Mouse (Mus musculus) embryonic facial prominence, embryonic 12.5 days (tissue): Measurements from ENCODE around the gene Aqp1. TPM values are rescaled to one million over a fixed set of nuclear protein-coding genes. Genes with fewer than 3 reads are reported as not detected.

Experiments
- ATAC-seq: fragments of 200-750 bp; cut with Nextera tagmentation; 2 replicates; pipeline ENCODE4 v1.8.0; 2017; ENCODE audit not compliant: insufficient number of reproducible peaks, insufficient read depth, low FRiP score, low TSS enrichment
- H3K27ac ChIP-seq: fragments of 300-500 bp; sonication (generic); 2 replicates; pipeline ENCODE4 v1.5.1; 2016; ENCODE audit warnings: mild to moderate bottlenecking
- H3K27me3 ChIP-seq: fragments of 300-500 bp; sonication (generic); 2 replicates; pipeline ENCODE4 v1.6.1; 2016; ENCODE audit warnings: mild to moderate bottlenecking, moderate library complexity
- H3K36me3 ChIP-seq: fragments of 300-500 bp; sonication (generic); 2 replicates; pipeline ENCODE4 v1.6.1; 2016; ENCODE audit warnings: mild to moderate bottlenecking
- H3K4me1 ChIP-seq: fragments of 300-500 bp; sonication (generic); 2 replicates; pipeline ENCODE4 v1.6.1; 2016
- H3K4me2 ChIP-seq: fragments of 300-500 bp; sonication (generic); replicated peaks from 2 replicates; pipeline ENCODE4 v1.6.1; 2016; ENCODE audit warnings: mild to moderate bottlenecking, moderate library complexity
- H3K4me3 ChIP-seq: fragments of 300-500 bp; sonication (generic); 2 replicates; pipeline ENCODE4 v1.5.1; 2016; ENCODE audit warnings: mild to moderate bottlenecking
- H3K9ac ChIP-seq: fragments of 300-500 bp; sonication (generic); 2 replicates; pipeline ENCODE4 v1.6.1; 2016; ENCODE audit warnings: mild to moderate bottlenecking, moderate library complexity
- H3K9me3 ChIP-seq: fragments of 300-500 bp; sonication (generic); 2 replicates; pipeline ENCODE4 v1.6.1; 2016; ENCODE audit warnings: mild to moderate bottlenecking, moderate library complexity
- WGBS: fragments of 180-500 bp; shearing (Covaris S2); methylation state at CpG from one replicate; pipeline ENCODE4 v1.1.7; 2016; 5-methylcytosine and 5-hydroxymethylcytosine counted together
- polyA plus RNA-seq: library from polyadenylated mRNA; unstranded; fragments of >200 nt; fragmentation: Nextera tagmentation; extraction: Ambion mirVana; gene quantifications from 2 replicates; pipeline ENCODE4 v1.2.1, GENCODE M21; 2016

Aqp1 gene
- polyA plus RNA-seq, 1 experiment from 2014 or later = 11.1 TPM

GRCm38 (mm10) chr6:55367126-55367525 lies 30.9 kb downstream of the Aqp1 start:
- H3K4me1 ChIP-seq = no peaks in the 10 kb centered on the region
- ATAC-seq = no peak
- H3K27me3 ChIP-seq = no peaks in the 10 kb centered on the region
- H3K4me3 ChIP-seq = no peak overlapping the region
- H3K4me2 ChIP-seq = no peak overlapping the region
- H3K9me3 ChIP-seq = no peaks in the 10 kb centered on the region
- no peak overlapping the region for H3K9ac ChIP-seq
- H3K36me3 ChIP-seq = no peaks in the 10 kb centered on the region
- H3K27ac ChIP-seq = no peak overlapping the region

GRCm38 (mm10) chr6:55370831-55371230 lies 34.6 kb downstream of the Aqp1 start:
- ATAC-seq = no peak
- WGBS = 86% methylated on average over 6 of the region's 6 CpGs
- Histone ChIP-seq H3K4me1 (no peaks in the 10 kb centered on the region), H3K4me3 (no peak overlapping the region), H3K4me2 (no peak overlapping the region), H3K36me3 (no peaks in the 10 kb centered on the region), H3K27ac (no peak overlapping the region), H3K27me3 (no peaks in the 10 kb centered on the region), H3K9me3 (no peaks in the 10 kb centered on the region), H3K9ac (no peak overlapping the region)

- no peak within 1 kb of the TSS for H3K27ac ChIP-seq
- no peaks in the 10 kb centered on the region for H3K4me1 ChIP-seq
- 74% methylated on average over 6 of the region's 6 CpGs for WGBS
- no peak for ATAC-seq
- H3K4me3 ChIP-seq = no peak within 1 kb of the TSS
- no peaks in the 10 kb centered on the region for H3K36me3 ChIP-seq
- H3K9me3 ChIP-seq = no peaks in the 10 kb centered on the region
- no peak within 1 kb of the TSS for H3K9ac ChIP-seq
- no peak within 1 kb of the TSS for H3K4me2 ChIP-seq
- H3K27me3 ChIP-seq = no peaks in the 10 kb centered on the region
These were observed 39.8 kb downstream of the Aqp1 start, which contains the start of gene Ghrhr for GRCm38 (mm10) chr6:55376076-55376475. Gene Ghrhr (plus strand): TSS chr6:55376295.

- H3K27ac ChIP-seq = no peak overlapping the region
- H3K4me3 ChIP-seq = no peak overlapping the region
- 75% methylated on average over 5 of the region's 5 CpGs for WGBS
- no peak overlapping the region for H3K9ac ChIP-seq
- no peaks in the 10 kb centered on the region for H3K36me3 ChIP-seq
- no peaks in the 10 kb centered on the region for H3K4me1 ChIP-seq
- no peak overlapping the region for H3K4me2 ChIP-seq
- H3K27me3 ChIP-seq = no peaks in the 10 kb centered on the region
- ATAC-seq = no peak
- H3K9me3 ChIP-seq = no peaks in the 10 kb centered on the region
These were observed 40.3 kb downstream of the Aqp1 start for GRCm38 (mm10) chr6:55376511-55376910.

DNA sequence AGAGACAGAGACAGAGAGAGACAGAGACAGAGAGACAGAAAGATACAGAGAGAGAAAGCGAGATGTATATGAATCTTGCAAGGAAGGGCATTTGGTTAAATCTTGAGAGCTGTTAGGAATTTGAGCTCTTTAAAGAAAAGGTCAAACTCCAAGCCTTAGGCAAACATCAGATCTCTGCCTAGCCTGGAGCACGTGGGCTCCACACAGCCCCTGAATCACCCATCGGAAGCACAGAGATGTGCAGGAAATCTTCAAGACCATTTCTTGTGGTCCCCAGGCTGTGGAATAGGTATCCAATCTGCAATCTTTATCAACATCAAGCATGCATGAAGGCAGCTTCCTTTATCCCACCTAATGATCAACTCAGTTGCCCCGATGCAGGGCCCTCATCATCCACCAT lies 41.2 kb downstream of the Aqp1 start:
- no peak for ATAC-seq
- no peaks in the 10 kb centered on the region for H3K36me3 ChIP-seq
- 84% methylated on average over 4 of the region's 4 CpGs for WGBS
- no peak overlapping the region for H3K9ac ChIP-seq
- no peaks in the 10 kb centered on the region for H3K9me3 ChIP-seq
- H3K4me3 ChIP-seq = no peak overlapping the region
- H3K4me1 ChIP-seq = no peaks in the 10 kb centered on the region
- no peaks in the 10 kb centered on the region for H3K27me3 ChIP-seq
- H3K4me2 ChIP-seq = no peak overlapping the region
- no peak overlapping the region for H3K27ac ChIP-seq

DNA sequence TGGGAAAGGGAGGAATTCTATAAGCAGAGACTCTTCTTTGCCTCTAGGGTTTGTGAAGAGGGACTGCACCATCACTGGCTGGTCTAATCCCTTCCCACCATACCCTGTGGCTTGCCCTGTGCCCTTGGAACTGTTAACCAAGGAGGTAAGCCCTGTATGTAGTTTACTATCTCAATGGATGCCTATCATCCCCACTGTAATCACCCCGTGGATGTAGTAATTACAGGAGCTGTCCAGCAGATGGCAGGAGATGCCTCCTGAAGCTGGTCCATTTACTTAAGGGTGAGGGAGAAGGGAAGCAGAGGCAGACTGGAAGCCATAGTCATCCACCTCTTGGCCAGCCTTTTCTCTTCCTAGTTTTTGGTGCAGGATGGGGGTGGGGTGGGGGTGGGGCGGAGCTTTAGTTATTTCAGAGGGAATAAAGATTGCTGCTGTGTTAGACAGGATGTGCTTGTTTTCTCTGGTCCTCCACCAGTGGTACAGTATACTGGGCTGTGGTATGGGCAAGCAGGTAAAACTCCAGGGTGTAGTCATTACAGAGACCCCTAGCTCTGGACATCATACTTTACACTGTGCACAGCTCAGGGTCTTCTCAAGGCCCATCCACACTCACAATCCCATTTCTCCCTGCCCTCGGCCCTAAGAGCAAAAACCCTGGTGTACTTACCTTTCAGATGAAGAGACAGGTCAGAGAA lies 43.6 kb downstream of the Aqp1 start:
- Histone ChIP-seq H3K4me2 (no peak overlapping the region), H3K9ac (no peak overlapping the region), H3K27me3 (0 out of 2 replicates have a peak, but pooled peaks cover 2% of the 10 kb centered on the region), H3K27ac (no peak overlapping the region), H3K9me3 (no peaks in the 10 kb centered on the region), H3K4me1 (no peaks in the 10 kb centered on the region), H3K4me3 (no peak overlapping the region), H3K36me3 (no peaks in the 10 kb centered on the region)
- ATAC-seq = no peak
- WGBS = 42% methylated on average over 3 of the region's 3 CpGs

DNA sequence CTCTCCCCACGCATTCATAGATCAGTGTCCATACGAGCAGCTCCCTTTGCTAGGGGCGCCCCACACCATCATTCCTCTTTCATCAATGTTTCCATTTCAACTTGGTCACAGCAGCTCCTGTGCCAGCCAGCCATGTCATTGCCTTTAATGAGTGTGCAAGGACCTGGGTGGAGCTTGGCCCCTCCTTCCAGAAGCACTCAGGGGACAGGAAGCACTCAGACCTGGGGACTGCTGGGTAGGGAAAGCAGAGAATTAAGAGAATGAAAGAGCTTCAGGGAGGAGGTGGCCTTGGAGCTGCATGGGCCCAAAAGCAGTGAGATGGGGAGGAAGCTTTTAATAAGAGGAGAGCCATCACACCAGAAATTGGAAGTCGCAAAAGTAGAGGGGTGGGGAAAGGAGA lies 45.7 kb downstream of the Aqp1 start:
- Histone ChIP-seq H3K9ac (no peak overlapping the region), H3K4me1 (no peaks in the 10 kb centered on the region), H3K4me2 (no peak overlapping the region), H3K36me3 (no peaks in the 10 kb centered on the region), H3K9me3 (no peaks in the 10 kb centered on the region), H3K27me3 (0 out of 2 replicates have a peak, but pooled peaks cover 2% of the 10 kb centered on the region), H3K27ac (no peak overlapping the region), H3K4me3 (no peak overlapping the region)
- ATAC-seq = no peak
- 72% methylated on average over 4 of the region's 4 CpGs for WGBS

DNA sequence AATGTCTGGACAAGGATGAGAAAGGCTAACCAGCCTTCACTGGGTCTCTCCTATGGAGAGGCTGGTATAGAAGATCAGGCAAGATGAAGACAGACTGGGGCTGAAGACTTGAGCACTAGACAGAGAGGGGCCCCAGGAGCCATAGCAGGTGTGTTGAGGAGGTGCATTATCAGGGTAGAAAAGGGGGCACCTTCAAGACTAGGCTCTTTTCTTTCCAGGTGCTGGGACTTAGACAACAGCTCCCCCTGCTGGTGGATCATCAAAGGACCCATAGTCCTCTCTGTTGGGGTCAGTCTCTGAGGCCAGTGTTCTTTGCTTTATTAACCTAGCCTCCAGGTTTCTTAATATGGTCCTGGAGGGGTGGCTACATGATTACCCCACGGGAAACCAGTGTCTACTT lies 47.7 kb downstream of the Aqp1 start:
- ATAC-seq = no peak
- Histone ChIP-seq H3K27ac (no peak overlapping the region), H3K9me3 (no peaks in the 10 kb centered on the region), H3K4me2 (no peak overlapping the region), H3K9ac (no peak overlapping the region), H3K36me3 (no peaks in the 10 kb centered on the region), H3K4me1 (no peaks in the 10 kb centered on the region), H3K27me3 (0 out of 2 replicates have a peak, but pooled peaks cover 2% of the 10 kb centered on the region), H3K4me3 (no peak overlapping the region)
- WGBS = 19% methylated on average over 1 of the region's 1 CpGs

DNA sequence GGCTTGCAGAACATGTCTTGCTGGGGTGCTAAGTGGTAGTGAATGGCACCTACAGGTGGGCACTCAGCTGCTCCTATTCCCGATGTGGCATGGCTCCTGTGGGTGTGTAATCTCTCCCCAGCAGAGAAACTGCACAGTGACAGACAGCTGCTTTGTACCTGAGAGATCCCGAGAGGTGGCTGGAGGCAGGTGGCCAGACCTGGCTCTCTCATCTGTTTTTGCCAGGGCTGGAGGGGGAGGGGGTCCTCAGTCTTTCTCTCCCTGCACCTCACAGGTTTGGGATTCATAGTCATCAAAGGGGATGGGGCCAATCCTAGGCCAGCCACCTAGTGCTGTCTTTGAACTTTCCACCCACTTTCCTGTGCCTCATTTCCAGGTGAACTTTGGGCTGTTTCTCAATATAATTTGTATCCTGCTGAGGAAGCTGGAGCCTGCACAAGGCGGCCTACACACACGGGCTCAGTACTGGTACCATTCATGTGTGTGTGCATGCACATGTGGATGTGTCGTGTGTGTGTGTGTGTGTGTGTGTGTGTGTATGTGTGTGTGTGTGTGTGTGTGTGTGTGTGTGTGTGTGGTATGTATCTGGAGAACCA lies 48.2 kb downstream of the Aqp1 start:
- H3K9me3 ChIP-seq = no peaks in the 10 kb centered on the region
- H3K4me3 ChIP-seq = no peak overlapping the region
- no peaks in the 10 kb centered on the region for H3K4me1 ChIP-seq
- no peak overlapping the region for H3K9ac ChIP-seq
- WGBS = 64% methylated on average over 5 of the region's 5 CpGs
- no peak overlapping the region for H3K27ac ChIP-seq
- H3K4me2 ChIP-seq = no peak overlapping the region
- 0 out of 2 replicates have a peak, but pooled peaks cover 2% of the 10 kb centered on the region for H3K27me3 ChIP-seq
- no peaks in the 10 kb centered on the region for H3K36me3 ChIP-seq
- ATAC-seq = no peak

DNA sequence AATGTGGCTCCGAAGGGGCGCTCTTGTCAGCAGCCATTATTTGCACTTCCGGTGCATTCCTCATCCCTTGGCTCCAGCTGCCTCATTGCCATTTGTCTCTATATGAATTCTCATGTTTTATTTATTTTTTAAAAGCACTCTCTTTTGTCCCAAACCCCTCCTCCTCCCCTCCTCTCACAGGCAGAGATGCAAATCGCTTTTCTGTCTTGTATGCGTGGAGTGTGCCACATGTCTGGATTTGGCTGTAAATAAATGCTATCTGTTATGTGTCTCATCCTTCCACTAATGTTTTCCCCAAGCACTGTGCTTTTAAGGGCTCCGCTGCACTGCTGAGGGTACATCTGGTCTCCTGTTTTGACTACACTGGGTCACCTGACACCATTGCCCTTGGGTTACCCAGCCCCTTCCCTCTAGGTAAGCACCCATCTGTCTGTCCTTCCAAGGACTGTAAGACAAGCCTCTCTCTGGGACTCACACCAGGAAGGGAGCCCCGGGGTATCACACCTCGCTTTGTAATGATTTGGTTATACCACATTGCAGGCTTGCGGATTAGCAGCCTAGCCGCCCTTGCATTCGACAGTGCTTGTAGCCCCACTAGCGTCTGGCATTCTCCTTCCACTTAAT lies 52.4 kb downstream of the Aqp1 start:
- H3K36me3 ChIP-seq = no peaks in the 10 kb centered on the region
- 52% methylated on average over 12 of the region's 12 CpGs for WGBS
- no peaks in the 10 kb centered on the region for H3K4me1 ChIP-seq
- H3K4me2 ChIP-seq = no peak overlapping the region
- no peak overlapping the region for H3K9ac ChIP-seq
- no peaks in the 10 kb centered on the region for H3K27me3 ChIP-seq
- H3K9me3 ChIP-seq = no peaks in the 10 kb centered on the region
- H3K27ac ChIP-seq = no peak overlapping the region
- no peak overlapping the region for H3K4me3 ChIP-seq
- no peak for ATAC-seq

GRCm38 (mm10) chr6:55389321-55389720 lies 53.1 kb downstream of the Aqp1 start:
- no peak overlapping the region for H3K27ac ChIP-seq
- WGBS = 72% methylated on average over 5 of the region's 5 CpGs
- ATAC-seq = no peak

DNA sequence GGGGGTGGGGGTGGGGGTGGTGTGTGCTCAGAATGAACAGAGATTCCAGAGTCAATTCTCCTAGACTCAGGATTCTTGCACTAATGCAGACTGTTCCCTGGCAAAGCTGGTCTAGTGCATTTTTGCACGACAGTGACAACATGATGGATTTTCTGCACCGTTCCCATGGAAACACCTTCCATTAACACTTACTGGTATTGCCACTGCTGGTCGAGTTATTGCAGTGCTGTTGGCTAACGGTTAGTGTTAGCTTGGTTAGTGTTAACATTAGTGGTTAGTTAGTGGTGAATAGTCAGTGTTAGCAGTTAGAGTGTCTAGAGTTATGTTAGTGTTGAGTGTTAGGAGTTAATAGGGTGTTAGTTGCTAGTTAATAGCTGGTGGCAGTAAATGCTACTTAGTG lies 55.6 kb downstream of the Aqp1 start:
- no peaks in the 10 kb centered on the region for H3K9me3 ChIP-seq
- H3K4me2 ChIP-seq = no peak overlapping the region
- no peak overlapping the region for H3K4me3 ChIP-seq
- H3K9ac ChIP-seq = no peak overlapping the region
- no peaks in the 10 kb centered on the region for H3K27me3 ChIP-seq
- no peak overlapping the region for H3K27ac ChIP-seq
- peaks cover 11% of the 10 kb centered on the region; the same call in 1 of the 2 replicates for H3K4me1 ChIP-seq
- no peak for ATAC-seq
- 73% methylated on average over 4 of the region's 4 CpGs for WGBS
- H3K36me3 ChIP-seq = no peaks in the 10 kb centered on the region

More at GRCm38 (mm10) chr6:55389321-55389720, 53.1 kb downstream of the Aqp1 start:
- Histone ChIP-seq H3K27me3 (no peaks in the 10 kb centered on the region), H3K4me2 (no peak overlapping the region), H3K9ac (no peak overlapping the region), H3K36me3 (no peaks in the 10 kb centered on the region), H3K4me3 (no peak overlapping the region), H3K4me1 (no peaks in the 10 kb centered on the region), H3K9me3 (no peaks in the 10 kb centered on the region)
